Mouse (Mus musculus) small intestine, adult 2 months (tissue): ENCODE data around the gene Cgnl1. TPM values are rescaled to one million over a fixed set of nuclear protein-coding genes. Genes with fewer than 3 reads are reported as not detected.

Experiments used
- H3K27ac ChIP-seq: fragments of 200-500 bp; 2 replicates; pipeline ENCODE4 v1.5.1; 2012; ENCODE audit warnings: low read depth, low read length, control low read depth, inconsistent platforms; ENCODE audit not compliant: insufficient read depth
- H3K27me3 ChIP-seq: fragments of 200-500 bp; 2 replicates; pipeline ENCODE4 v1.6.1; 2012; ENCODE audit warnings: mild to moderate bottlenecking, moderate library complexity, low read length, inconsistent platforms; ENCODE audit not compliant: control insufficient read depth, insufficient read depth
- H3K36me3 ChIP-seq: fragments of 200-500 bp; 2 replicates; pipeline ENCODE4 v1.6.1; 2012; ENCODE audit warnings: mild to moderate bottlenecking, low read length, control low read depth, inconsistent platforms; ENCODE audit not compliant: control insufficient read depth, insufficient read depth
- H3K4me1 ChIP-seq: fragments of 200-500 bp; 2 replicates; pipeline ENCODE4 v1.6.1; 2012; ENCODE audit warnings: low read length, inconsistent platforms, mixed read lengths; ENCODE audit not compliant: control insufficient read depth, insufficient read depth, insufficient read length
- H3K4me3 ChIP-seq: fragments of 200-500 bp; 2 replicates; pipeline ENCODE4 v1.5.1; 2012; ENCODE audit warnings: low read depth, mild to moderate bottlenecking, control low read depth, inconsistent platforms, low read length, moderate library complexity
- CTCF ChIP-seq: fragments of 200-500 bp; IDR thresholded peaks from 2 replicates; pipeline ENCODE4 v1.5.1; 2012; ENCODE audit warnings: low read depth, mild to moderate bottlenecking, control low read depth, inconsistent platforms, low read length, moderate library complexity, mixed read lengths; ENCODE audit not compliant: insufficient replicate concordance, insufficient read length; ENCODE audit errors: extremely low read depth
- POLR2A ChIP-seq: fragments of 200-500 bp; IDR thresholded peaks from 2 replicates; pipeline ENCODE4 v1.6.1; 2012; ENCODE audit warnings: low read depth, mild to moderate bottlenecking, control low read depth, inconsistent platforms, low read length, moderate library complexity
- WGBS: fragments of 180-500 bp; shearing (Covaris S2); methylation state at CpG from one replicate; pipeline ENCODE4 v1.1.7; 2018; 5-methylcytosine and 5-hydroxymethylcytosine counted together
- polyA plus RNA-seq: library from polyadenylated mRNA; depleted of rRNA; stranded (reverse); fragments of >200 nt; gene quantifications from 2 replicates; pipeline ENCODE4 v1.2.3, GENCODE M21; 2012

Gene Cgnl1
- polyA plus RNA-seq, 1 experiment: 1.0 TPM

- 76% methylated on average over 8 of the region's 8 CpGs for WGBS
- Histone ChIP-seq H3K27ac (no peak overlapping the region), H3K4me3 (no peak overlapping the region), H3K27me3 (no peaks in the 10 kb centered on the region), H3K4me1 (peaks cover 4% of the 10 kb centered on the region; the same call in 1 of the 2 replicates), H3K36me3 (no peaks in the 10 kb centered on the region)
- no peak for TF ChIP-seq POLR2A
- TF ChIP-seq CTCF: no peak
Measured at GRCm38 (mm10) chr9:71686463-71686862, 84.9 kb downstream of the Cgnl1 start.

- H3K4me3 ChIP-seq: no peak overlapping the region
- no peak overlapping the region for H3K27ac ChIP-seq
Measured at GRCm38 (mm10) chr9:71684772-71685171, 86.6 kb downstream of the Cgnl1 start.

GRCm38 (mm10) chr9:71680381-71680780, 91.0 kb downstream of the Cgnl1 start:
- 95% methylated on average over 9 of the region's 9 CpGs for WGBS
- no peak overlapping the region for H3K4me3 ChIP-seq
- no peak overlapping the region for H3K27ac ChIP-seq
- TF ChIP-seq CTCF (no peak), POLR2A (no peak)
- H3K4me1 ChIP-seq: no peaks in the 10 kb centered on the region
- H3K36me3 ChIP-seq: no peaks in the 10 kb centered on the region
- no peaks in the 10 kb centered on the region for H3K27me3 ChIP-seq

More at GRCm38 (mm10) chr9:71684772-71685171, 86.6 kb downstream of the Cgnl1 start:
- WGBS: 78% methylated on average over 3 of the region's 3 CpGs
- Histone ChIP-seq H3K4me1 (peaks cover under 1% of the 10 kb centered on the region; the same call in 1 of the 2 replicates), H3K36me3 (no peaks in the 10 kb centered on the region), H3K27me3 (no peaks in the 10 kb centered on the region)
- no peak for TF ChIP-seq CTCF
- TF ChIP-seq POLR2A: no peak

GRCm38 (mm10) chr9:71679103-71679815, 92.1 kb downstream of the Cgnl1 start:
- TF ChIP-seq POLR2A (no peak), CTCF (no peak)
- no peaks in the 10 kb centered on the region for H3K4me1 ChIP-seq
- WGBS: 71% methylated on average over 11 of the region's 11 CpGs
- H3K27ac ChIP-seq: no peak overlapping the region
- no peaks in the 10 kb centered on the region for H3K36me3 ChIP-seq
- H3K4me3 ChIP-seq: no peak overlapping the region
- no peaks in the 10 kb centered on the region for H3K27me3 ChIP-seq

GRCm38 (mm10) chr9:71676988-71677688, 94.3 kb downstream of the Cgnl1 start:
- WGBS: 71% methylated on average over 5 of the region's 5 CpGs
- TF ChIP-seq CTCF: no peak
- no peak for TF ChIP-seq POLR2A
- no peak overlapping the region for H3K27ac ChIP-seq

GRCm38 (mm10) chr9:71675799-71676414, 95.5 kb downstream of the Cgnl1 start:
- 67% methylated on average over 3 of the region's 3 CpGs for WGBS
- H3K27ac ChIP-seq: no peak overlapping the region
- H3K27me3 ChIP-seq: no peaks in the 10 kb centered on the region
- H3K4me3 ChIP-seq: no peak overlapping the region
- peaks cover under 1% of the 10 kb centered on the region; the same call in 1 of the 2 replicates for H3K4me1 ChIP-seq
- H3K36me3 ChIP-seq: no peaks in the 10 kb centered on the region
- TF ChIP-seq CTCF (no peak), POLR2A (no peak)

More at GRCm38 (mm10) chr9:71676988-71677688, 94.3 kb downstream of the Cgnl1 start:
- H3K4me1 ChIP-seq: no peaks in the 10 kb centered on the region
- H3K27me3 ChIP-seq: no peaks in the 10 kb centered on the region
- no peaks in the 10 kb centered on the region for H3K36me3 ChIP-seq
- no peak overlapping the region for H3K4me3 ChIP-seq

- no peaks in the 10 kb centered on the region for H3K36me3 ChIP-seq
- no peak overlapping the region for H3K4me3 ChIP-seq
- peaks cover 6% of the 10 kb centered on the region; the same call in 1 of the 2 replicates for H3K4me1 ChIP-seq
- TF ChIP-seq CTCF (no peak), POLR2A (no peak)
- WGBS: 97% methylated on average over 2 of the region's 2 CpGs
- H3K27ac ChIP-seq: no peak overlapping the region
- no peaks in the 10 kb centered on the region for H3K27me3 ChIP-seq
Measured at GRCm38 (mm10) chr9:71675216-71675615, 96.2 kb downstream of the Cgnl1 start.
